Mouse (Mus musculus): ENCODE results near the gene Taar5. TPM values are rescaled to one million over a fixed set of nuclear protein-coding genes. Genes with fewer than 3 reads are reported as not detected.

Gene Taar5
- polyA plus RNA-seq, 1 experiment from 2014 or later: not detected

GRCm38 (mm10) chr10:23999639-24000038, 29.1 kb downstream of the Taar5 start, which contains the start of gene Taar7b:
Taar7b (plus strand) TSS chr10:23999939.
- no peak within 1 kb of the TSS for H3K4me2 ChIP-seq (replicated peaks; ENCODE audit: low read depth, low read length)
- no peaks in the 10 kb centered on the region for H3K36me3 ChIP-seq (ENCODE audit: insufficient read depth, low read length)
- no peaks in the 10 kb centered on the region for H3K4me1 ChIP-seq (ENCODE audit: insufficient read depth, low read depth, low read length)
- WGBS: 58% methylated on average over 1 of the region's 1 CpGs
- no peaks in the 10 kb centered on the region for H3K27me3 ChIP-seq (replicated peaks; ENCODE audit: insufficient read depth, low read length)
- H3K4me3 ChIP-seq (ENCODE audit: low read depth, low read length): no peak within 1 kb of the TSS
- no peak for TF ChIP-seq EP300 (IDR thresholded peaks at IDR 0.05)
- TF ChIP-seq CTCF (IDR thresholded peaks at IDR 0.05): no peak
- no peak within 1 kb of the TSS for H3K9ac ChIP-seq (replicated peaks; ENCODE audit: low read depth)
- DNase-seq (ENCODE audit: low spot score) (no peak), ATAC-seq (no peak)
- no peaks in the 10 kb centered on the region for H3K9me3 ChIP-seq (ENCODE audit: low read length)
- no peak within 1 kb of the TSS for H3K27ac ChIP-seq (ENCODE audit: low read length)

GRCm38 (mm10) chr10:24006442-24006841, 35.9 kb downstream of the Taar5 start:
- ATAC-seq (no peak), DNase-seq (ENCODE audit: low spot score) (no peak)
- no peak for TF ChIP-seq CTCF (IDR thresholded peaks at IDR 0.05)
- no peak for TF ChIP-seq EP300 (IDR thresholded peaks at IDR 0.05)
- Histone ChIP-seq H3K9ac (replicated peaks; ENCODE audit: low read depth) (no peak overlapping the region), H3K27ac (ENCODE audit: low read length) (no peak overlapping the region), H3K4me3 (ENCODE audit: low read depth, low read length) (no peak overlapping the region), H3K4me1 (ENCODE audit: insufficient read depth, low read depth, low read length) (no peaks in the 10 kb centered on the region), H3K27me3 (replicated peaks; ENCODE audit: insufficient read depth, low read length) (no peaks in the 10 kb centered on the region), H3K36me3 (ENCODE audit: insufficient read depth, low read length) (no peaks in the 10 kb centered on the region), H3K4me2 (replicated peaks; ENCODE audit: low read depth, low read length) (no peak overlapping the region), H3K9me3 (ENCODE audit: low read length) (no peaks in the 10 kb centered on the region)
- WGBS: 61% methylated on average over 1 of the region's 1 CpGs

GRCm38 (mm10) chr10:24007034-24007433, 36.5 kb downstream of the Taar5 start:
- Histone ChIP-seq H3K9ac (replicated peaks; ENCODE audit: low read depth) (no peak overlapping the region), H3K4me1 (ENCODE audit: insufficient read depth, low read depth, low read length) (no peaks in the 10 kb centered on the region), H3K4me3 (ENCODE audit: low read depth, low read length) (no peak overlapping the region), H3K4me2 (replicated peaks; ENCODE audit: low read depth, low read length) (no peak overlapping the region), H3K27me3 (replicated peaks; ENCODE audit: insufficient read depth, low read length) (no peaks in the 10 kb centered on the region), H3K36me3 (ENCODE audit: insufficient read depth, low read length) (no peaks in the 10 kb centered on the region), H3K9me3 (ENCODE audit: low read length) (no peaks in the 10 kb centered on the region), H3K27ac (ENCODE audit: low read length) (no peak overlapping the region)
- DNase-seq (ENCODE audit: low spot score) (no peak), ATAC-seq (no peak)
- WGBS: 24% methylated on average over 2 of the region's 2 CpGs
- TF ChIP-seq CTCF (IDR thresholded peaks at IDR 0.05): no peak
- TF ChIP-seq EP300 (IDR thresholded peaks at IDR 0.05): no peak

GRCm38 (mm10) chr10:24008143-24008542, 37.6 kb downstream of the Taar5 start:
- WGBS: 88% methylated on average over 1 of the region's 1 CpGs
- Histone ChIP-seq H3K27me3 (replicated peaks; ENCODE audit: insufficient read depth, low read length) (no peaks in the 10 kb centered on the region), H3K4me3 (ENCODE audit: low read depth, low read length) (no peak overlapping the region), H3K4me2 (replicated peaks; ENCODE audit: low read depth, low read length) (no peak overlapping the region), H3K36me3 (ENCODE audit: insufficient read depth, low read length) (no peaks in the 10 kb centered on the region), H3K27ac (ENCODE audit: low read length) (no peak overlapping the region), H3K9ac (replicated peaks; ENCODE audit: low read depth) (no peak overlapping the region), H3K9me3 (ENCODE audit: low read length) (no peaks in the 10 kb centered on the region), H3K4me1 (ENCODE audit: insufficient read depth, low read depth, low read length) (no peaks in the 10 kb centered on the region)
- DNase-seq (ENCODE audit: low spot score): no peak
- TF ChIP-seq CTCF (IDR thresholded peaks at IDR 0.05): no peak
- no peak for TF ChIP-seq EP300 (IDR thresholded peaks at IDR 0.05)
- ATAC-seq: no peak

Other genes with a start within 250 kb of the Taar5 start
- 142 and 152 TPM in 2 replicates for gene Rps12, start 183.4 kb upstream of the Taar5 start, polyA plus RNA-seq (2015; fragmentation: Nextera tagmentation; extraction: Ambion mirVana)
- gene Slc18b1, start 173.7 kb upstream of the Taar5 start, polyA plus RNA-seq (2015; fragmentation: Nextera tagmentation; extraction: Ambion mirVana): 8.3 and 9.9 TPM in 2 replicates
- 17.2 and 18.5 TPM in 2 replicates for gene Vnn3, start 119.2 kb upstream of the Taar5 start, polyA plus RNA-seq (2015; fragmentation: Nextera tagmentation; extraction: Ambion mirVana)
- 45.4 and 67.5 TPM in 2 replicates for gene Vnn1, start 76.0 kb upstream of the Taar5 start, polyA plus RNA-seq (2015; fragmentation: Nextera tagmentation; extraction: Ambion mirVana)
- not detected in 2 replicates for gene Taar1, start 50.4 kb upstream of the Taar5 start, polyA plus RNA-seq (2015; fragmentation: Nextera tagmentation; extraction: Ambion mirVana)
- 0.16 TPM in 1 of 2 replicates, not detected in the other for gene Taar2, start 32.1 kb upstream of the Taar5 start, polyA plus RNA-seq (2015; fragmentation: Nextera tagmentation; extraction: Ambion mirVana)
- gene Taar3, start 21.1 kb upstream of the Taar5 start, polyA plus RNA-seq (2015; fragmentation: Nextera tagmentation; extraction: Ambion mirVana): not detected in 2 replicates
- gene Taar4, start 10.2 kb upstream of the Taar5 start, polyA plus RNA-seq (2015; fragmentation: Nextera tagmentation; extraction: Ambion mirVana): not detected in 2 replicates
- gene Taar6, start 14.9 kb downstream of the Taar5 start, polyA plus RNA-seq (2015; fragmentation: Nextera tagmentation; extraction: Ambion mirVana): not detected in 2 replicates
- gene Taar7a, start 22.8 kb downstream of the Taar5 start, polyA plus RNA-seq (2015; fragmentation: Nextera tagmentation; extraction: Ambion mirVana): not detected in 2 replicates
- gene Taar7b, start 29.2 kb downstream of the Taar5 start, polyA plus RNA-seq (2015; fragmentation: Nextera tagmentation; extraction: Ambion mirVana): not detected in 2 replicates
- gene Taar7d, start 56.5 kb downstream of the Taar5 start, polyA plus RNA-seq (2015; fragmentation: Nextera tagmentation; extraction: Ambion mirVana): not detected in 2 replicates
- gene Taar7e, start 66.9 kb downstream of the Taar5 start, polyA plus RNA-seq (2015; fragmentation: Nextera tagmentation; extraction: Ambion mirVana): not detected in 2 replicates
- not detected in 2 replicates for gene Taar7f, start 78.8 kb downstream of the Taar5 start, polyA plus RNA-seq (2015; fragmentation: Nextera tagmentation; extraction: Ambion mirVana)
- not detected in 2 replicates for gene Taar8a, start 105.8 kb downstream of the Taar5 start, polyA plus RNA-seq (2015; fragmentation: Nextera tagmentation; extraction: Ambion mirVana)
- not detected in 2 replicates for gene Taar8b, start 121.6 kb downstream of the Taar5 start, polyA plus RNA-seq (2015; fragmentation: Nextera tagmentation; extraction: Ambion mirVana)
- not detected in 2 replicates for gene Taar8c, start 131.2 kb downstream of the Taar5 start, polyA plus RNA-seq (2015; fragmentation: Nextera tagmentation; extraction: Ambion mirVana)
- gene Taar9, start 138.8 kb downstream of the Taar5 start, polyA plus RNA-seq (2015; fragmentation: Nextera tagmentation; extraction: Ambion mirVana): not detected in 2 replicates
- 128 and 141 TPM in 2 replicates for gene Stx7, start 178.6 kb downstream of the Taar5 start, polyA plus RNA-seq (2015; fragmentation: Nextera tagmentation; extraction: Ambion mirVana)

Data from lung, postnatal 0 days (tissue).